Mouse (Mus musculus): ENCODE results near the gene Unc79.

The Unc79 gene

DNA sequence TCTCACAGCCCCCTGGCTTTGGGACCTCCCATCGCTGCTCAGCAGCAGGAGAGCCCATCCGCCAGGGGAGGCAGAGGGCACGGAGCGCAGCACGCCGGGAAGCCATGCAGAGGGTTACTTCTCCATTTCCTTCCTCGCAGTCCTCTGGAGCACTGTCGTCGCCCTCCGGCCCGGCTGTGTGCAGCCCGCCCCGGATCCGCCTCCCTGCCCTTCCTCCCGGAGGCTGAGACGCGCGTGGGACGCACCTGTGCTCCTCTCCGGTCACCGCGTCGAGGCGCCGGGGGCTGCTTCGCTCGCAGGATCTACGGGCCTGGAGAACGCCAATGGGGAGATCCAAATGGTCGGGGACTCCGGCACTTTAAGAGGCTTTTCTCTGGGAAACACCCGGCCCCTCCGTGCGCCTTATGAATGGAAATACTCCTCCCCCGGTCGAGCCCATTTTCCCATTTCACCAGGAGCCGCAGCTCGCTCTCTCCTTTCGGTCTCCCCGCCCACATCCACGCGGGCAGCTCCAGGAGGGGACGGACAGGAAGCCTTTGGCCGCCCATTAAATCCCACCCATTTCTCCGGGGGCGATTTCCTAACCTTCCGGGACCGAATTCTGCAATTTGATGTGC, at the start of gene Unc79:
Unc79 (plus strand) TSS at position 82 of the 617 bp plus-strand sequence.
- DNase-seq (ENCODE audit: low read depth, low spot score) = peak; percentile 88

DNA sequence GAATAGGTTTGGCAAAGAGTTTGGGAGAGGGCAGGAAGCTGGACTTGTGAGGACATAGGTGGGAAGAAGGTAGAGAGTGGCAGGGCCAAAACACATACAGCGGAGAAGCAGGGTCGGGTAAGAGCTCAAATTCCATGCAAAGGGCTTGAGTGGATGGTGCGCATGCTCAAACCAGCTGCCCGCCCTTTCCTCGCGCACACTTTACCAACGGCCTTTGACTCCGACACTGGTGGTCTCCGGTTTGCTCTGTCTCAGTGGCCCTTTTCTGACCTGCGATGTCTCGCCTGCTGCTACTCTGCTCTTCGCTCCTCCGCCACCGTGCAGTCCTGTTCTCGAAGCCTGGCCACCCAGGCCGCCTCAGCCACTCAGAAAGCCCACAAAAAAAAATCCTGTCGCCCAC, 49.6 kb upstream of the Unc79 start, which contains the start of gene Cox8c:
Cox8c (plus strand) TSS at position 226 of the 400 bp plus-strand sequence.
- DNase-seq (ENCODE audit: low read depth, low spot score) = no peak

DNA sequence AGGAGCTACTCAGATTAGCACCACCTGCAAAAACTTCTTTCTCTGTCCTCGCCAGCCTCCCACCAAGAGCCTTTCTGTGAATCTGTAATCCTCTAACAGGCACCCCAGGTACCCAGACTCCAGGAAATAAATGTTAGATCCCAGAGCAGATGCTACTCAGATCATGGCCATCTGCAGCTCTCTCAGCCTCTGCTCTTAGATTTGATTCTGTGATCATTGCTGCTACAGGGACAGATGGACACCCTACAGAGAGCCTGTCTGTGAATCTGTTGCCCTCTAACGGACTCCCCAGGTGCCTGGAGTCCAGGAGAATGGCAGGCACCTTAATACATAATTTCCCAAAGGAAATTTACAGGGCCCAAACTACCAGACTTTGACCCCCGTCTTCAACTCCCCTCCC, 40.5 kb upstream of the Unc79 start:
- no peak for DNase-seq (ENCODE audit: low read depth, low spot score)

DNA sequence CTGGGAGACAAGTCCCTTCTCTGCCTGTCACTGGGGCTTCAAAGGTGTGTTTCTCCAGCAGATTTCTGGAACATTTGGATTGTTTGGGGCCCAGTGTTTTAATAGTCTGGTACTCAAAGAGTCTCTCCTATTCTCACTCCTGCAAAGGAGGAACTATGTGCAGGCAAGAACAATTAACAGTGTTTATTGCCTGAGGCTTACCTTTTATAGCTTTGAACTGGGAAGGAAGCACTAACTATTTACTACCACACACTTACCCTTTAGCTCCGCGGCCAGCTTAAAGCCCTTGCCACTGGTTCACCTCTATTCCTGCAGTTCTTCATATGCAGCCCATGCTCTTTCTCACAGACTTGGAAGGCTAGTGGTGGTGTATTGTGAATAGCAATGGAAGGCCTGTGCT, 32.6 kb upstream of the Unc79 start:
- no peak for DNase-seq (ENCODE audit: low read depth, low spot score)

DNA sequence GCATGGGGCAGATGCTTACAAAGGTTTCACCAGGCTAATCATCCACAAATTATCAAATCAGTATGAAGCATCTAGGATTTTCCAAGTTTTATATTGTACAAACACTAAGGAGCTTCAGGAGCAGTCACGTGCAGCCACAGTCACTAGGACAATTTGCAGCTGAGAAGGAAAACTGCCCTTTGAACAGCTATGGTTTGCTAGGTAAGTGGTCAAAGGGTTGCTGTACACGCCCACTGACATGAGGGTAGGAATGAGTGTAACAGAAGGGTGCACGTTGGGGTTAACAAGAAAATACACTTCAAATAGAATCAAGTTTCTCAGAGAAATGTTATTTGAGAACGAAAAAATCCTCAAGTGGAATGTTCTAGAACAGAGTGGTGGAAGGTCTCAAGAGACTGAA, 18.9 kb upstream of the Unc79 start:
- no peak for DNase-seq (ENCODE audit: low read depth, low spot score)

DNA sequence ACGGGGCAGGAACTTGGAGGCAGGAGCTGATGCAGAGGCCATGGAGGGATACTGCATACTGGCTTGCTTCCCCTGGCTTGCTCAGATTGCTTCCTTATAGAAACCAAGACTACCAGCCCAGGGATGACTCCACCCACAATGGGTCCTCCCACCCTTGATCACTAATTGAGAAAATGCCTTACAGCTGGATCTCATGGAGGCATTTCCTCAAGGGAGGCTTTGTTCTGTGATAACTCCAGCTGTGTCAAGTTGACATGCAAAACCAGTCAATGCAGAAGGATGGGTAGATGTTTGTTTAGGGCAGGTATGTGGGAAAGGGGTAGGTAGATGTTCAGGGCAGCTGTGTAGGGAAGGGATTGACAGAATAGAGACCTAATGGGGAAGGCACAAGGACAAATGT, 18.3 kb upstream of the Unc79 start:
- DNase-seq (ENCODE audit: low read depth, low spot score) = no peak

DNA sequence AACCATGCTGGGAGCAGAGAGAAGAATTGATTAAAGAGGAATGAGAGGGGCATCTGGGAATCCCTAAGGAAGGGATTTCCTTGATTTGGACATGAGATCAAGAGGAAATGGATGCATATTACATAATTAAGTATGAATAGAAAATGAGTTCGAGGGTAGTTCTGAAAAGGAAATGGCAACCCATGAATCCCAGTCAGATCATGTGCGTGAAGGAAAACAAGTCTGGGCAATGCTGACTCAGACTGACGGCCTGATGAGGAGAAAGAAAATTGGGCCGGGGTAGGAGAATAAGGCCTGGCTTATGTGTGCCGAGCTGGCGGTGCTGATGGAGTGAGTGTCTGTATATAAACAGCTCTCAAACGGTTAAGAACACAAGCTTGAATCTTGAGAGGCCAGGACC, 17.9 kb upstream of the Unc79 start:
- no peak for DNase-seq (ENCODE audit: low read depth, low spot score)

DNA sequence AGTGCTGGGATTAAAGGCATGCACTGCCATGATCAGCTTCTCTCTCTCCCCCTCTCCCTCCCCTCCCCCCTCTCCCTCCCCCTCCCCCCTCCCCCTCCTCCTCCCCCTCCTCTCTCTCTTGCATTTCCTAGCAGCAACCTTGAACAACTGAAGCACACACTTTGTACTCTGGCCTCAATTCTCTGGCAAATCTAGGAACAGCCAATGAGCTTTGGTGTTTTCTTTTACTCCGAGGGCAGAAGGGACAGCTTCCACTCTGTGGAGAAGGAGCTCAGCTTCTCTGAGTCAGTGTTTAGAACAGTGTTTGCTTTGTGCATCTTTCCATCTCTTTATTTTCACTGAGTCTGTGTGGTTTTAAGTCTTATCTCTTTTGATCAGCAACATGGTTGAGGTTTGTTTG, 12.8 kb upstream of the Unc79 start:
- no peak for DNase-seq (ENCODE audit: low read depth, low spot score)

DNA sequence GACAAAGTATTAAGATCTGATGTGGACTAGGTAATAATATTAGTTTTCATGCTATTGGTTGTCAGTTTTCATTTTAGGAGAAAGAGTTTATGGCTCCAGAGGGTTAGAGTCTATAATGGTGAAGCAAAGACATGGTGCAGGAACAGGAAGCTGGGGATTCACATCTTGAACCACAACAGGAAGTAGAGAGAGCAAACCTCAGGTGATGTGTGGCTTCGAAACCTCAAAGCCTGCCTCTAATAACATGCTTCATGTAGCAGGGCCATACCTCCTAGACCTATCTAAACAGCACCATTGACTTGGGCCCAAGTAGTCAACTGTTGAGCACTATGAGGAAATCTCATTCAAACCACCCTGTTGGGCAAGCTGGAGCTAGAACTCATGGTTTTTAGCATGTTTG, 3.1 kb upstream of the Unc79 start:
- DNase-seq (ENCODE audit: low read depth, low spot score) = no peak

DNA sequence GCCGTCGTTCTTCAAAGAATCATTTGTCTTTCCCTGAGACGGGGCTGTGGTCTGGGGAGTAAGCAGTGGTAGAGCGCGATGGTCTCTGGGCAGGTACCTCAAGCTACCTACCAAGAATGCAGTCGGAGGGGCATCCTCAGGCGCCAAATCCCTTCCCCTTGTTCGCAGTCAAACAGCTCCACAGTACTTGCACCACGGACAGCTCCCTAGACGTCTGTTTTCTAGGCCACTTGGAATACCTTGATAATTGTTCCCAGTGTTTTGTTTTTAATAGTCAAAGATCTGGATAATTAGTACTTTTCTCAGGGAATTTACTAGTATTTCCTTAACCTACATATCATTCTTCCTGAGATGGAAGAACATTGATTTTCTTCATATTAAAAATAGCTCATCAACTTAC, 833 bp upstream of the Unc79 start:
- no peak for DNase-seq (ENCODE audit: low read depth, low spot score)

DNA sequence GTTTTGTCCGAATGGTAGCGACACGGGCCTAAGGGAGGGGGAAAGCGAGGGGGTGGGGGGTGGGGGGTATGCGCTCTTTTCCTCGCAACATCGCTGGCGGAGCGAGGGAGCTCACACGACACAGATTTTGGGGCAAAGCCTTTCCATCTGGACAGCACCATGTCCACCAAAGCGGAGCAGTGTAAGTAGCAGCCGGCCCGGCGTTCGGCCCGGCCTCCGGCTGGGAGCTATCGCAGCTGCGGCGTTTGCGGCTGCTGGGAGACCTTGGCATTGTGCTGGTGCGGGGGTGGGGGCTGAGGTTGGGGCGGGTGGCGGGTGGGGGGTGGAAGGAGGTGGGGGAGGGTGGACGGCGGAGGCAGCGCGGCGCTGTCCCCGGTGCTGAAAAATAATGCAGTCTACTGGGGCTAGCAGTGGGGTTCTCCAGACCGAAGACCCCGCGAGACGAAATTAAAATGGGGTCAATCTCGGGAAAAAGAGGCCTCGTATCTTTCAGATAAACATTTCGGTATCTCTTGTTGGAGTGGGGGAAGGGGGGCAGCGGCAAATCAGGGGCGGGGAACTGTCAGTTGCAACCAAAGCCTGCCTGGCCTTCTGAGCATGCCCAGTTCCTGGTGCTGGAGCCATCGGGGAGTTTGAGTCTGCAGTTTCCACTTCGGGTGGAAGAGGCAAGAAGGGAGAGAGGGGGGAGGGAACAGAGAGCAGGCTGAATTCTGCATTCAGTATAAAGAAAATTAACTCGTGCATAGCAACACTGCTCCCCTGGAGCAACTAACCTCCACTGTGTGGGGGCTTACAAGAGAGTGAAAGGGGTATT, 943 bp downstream of the Unc79 start:
- peak; percentile 84 for DNase-seq (ENCODE audit: low read depth, low spot score)

DNA sequence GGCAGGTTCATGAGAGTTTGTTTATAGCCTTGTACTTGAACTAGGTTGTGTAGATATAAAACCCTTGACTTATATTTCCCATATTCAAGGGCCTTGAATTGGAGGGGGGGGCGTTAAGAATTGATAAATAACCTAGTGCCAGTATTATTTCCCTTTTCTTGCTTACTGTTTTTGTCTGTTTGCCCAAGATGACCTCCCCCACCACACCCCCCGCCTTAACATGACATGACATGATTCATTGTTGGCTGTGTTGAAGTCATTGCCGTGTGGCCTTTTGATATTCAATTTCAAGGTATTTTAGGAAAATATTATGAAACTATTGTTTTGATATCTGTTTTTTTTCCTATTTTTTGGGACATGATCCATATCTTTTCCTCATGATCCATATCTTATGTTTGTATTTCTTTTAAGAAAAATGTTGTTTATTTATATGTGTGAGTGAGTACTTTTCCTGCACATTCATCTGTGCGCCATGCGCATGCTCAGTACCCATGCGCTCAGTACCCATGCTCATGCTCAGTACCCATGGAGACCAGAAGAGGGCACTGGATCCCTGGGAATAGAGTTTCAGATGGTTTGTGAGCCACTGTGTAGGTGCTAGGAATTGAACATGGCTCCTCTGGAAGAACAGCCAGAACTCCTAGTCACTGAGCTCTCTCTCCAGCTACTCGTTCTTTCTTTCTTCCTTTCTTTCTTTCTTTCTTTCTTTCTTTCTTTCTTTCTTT, 11.6 kb downstream of the Unc79 start:
- DNase-seq (ENCODE audit: low read depth, low spot score) = no peak

DNA sequence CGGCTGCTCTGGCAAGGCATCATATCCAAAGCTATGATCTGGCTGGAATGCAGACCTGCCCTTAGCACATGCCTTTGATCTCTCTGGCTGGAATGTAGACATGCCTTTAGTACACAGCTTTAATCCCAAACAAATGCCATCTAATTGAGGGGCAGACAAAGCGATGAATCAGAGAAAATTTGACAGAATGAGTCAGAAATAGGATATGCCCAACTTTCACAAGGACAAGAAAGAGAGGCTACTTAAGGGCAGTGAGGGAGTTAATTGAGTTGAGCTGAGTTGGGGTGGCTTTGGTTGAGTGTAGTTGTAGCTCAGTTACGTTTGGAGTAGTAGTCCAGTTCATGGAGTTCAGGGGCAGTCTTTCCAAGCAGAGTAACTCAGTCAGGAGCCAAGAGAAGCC, 12.4 kb downstream of the Unc79 start:
- no peak for DNase-seq (ENCODE audit: low read depth, low spot score)

DNA sequence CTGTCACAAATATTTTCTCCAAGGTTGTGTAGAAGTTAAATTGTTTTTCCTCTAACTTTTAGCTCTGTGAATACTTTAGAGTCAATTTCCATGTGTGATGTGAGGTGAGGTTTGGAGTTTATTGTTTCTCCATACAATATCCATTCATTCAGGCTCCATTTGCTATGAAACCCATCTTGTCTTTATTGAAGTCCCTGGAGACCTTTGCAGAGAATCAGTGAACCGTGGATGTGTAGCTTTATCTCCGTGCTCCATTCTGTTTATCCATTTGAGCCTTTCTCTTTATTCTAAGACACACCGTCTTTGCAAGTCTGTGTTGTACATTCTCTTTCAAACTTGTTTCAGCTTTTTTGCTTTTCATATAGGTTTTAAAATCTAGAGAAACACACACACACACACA, 15.8 kb downstream of the Unc79 start:
- no peak for DNase-seq (ENCODE audit: low read depth, low spot score)

DNA sequence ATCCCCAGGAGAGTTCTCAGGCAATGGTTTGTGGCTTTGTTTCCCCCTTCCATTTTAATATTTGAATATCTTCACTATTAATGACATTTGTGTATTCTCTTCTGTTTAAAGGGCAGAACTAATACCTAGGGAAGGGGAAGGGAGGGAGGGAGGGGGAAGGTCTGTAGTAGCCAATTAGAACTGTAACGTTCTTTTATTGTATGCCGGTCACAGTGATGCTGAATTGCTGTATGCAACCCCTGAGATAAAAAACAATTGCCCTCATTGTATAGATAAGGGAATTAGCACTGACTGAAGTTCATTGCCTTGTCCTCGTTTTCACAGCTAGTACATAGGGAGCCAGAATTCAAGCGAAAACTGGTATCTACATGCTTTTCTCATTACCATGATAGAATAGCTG, 31.9 kb downstream of the Unc79 start:
- DNase-seq (ENCODE audit: low read depth, low spot score) = no peak

DNA sequence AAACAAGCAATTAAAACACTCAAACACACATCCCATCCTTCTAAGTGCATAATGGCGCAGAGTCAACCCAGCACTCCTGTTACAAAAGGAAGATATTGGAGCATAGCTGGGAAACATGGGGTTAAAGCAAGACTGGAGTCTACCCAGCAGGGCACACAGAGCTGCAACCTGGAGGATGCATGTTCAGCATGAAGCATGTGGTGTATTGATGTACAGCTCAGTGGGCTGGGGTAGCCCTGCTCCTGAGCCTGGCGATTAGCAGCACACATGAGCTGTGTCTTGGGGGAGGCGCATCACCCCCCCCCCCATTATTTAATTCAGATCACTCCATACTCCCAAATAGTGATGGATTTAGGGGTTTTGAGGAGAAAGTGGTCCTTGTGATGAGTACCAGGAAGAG, 32.9 kb downstream of the Unc79 start:
- DNase-seq (ENCODE audit: low read depth, low spot score) = no peak

DNA sequence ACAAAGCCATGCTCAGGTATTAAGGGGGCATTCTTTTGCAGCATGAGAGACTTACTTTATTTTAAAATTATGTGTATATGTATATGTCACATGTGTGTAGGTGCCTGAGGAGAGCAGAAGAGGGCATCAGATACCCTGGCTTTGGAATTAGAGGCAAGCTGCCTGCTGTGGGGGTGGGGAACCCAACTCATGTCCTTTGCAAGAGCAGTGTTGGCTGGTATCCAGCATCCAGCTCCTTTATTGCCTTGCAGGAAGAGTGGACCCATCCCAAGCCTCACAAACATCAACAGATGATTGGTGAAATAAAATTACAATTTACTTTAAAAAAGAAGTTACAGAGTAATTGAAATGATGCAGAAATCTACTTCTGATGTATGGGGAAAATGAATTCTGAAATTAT, 36.7 kb downstream of the Unc79 start:
- DNase-seq (ENCODE audit: low read depth, low spot score) = no peak

DNA sequence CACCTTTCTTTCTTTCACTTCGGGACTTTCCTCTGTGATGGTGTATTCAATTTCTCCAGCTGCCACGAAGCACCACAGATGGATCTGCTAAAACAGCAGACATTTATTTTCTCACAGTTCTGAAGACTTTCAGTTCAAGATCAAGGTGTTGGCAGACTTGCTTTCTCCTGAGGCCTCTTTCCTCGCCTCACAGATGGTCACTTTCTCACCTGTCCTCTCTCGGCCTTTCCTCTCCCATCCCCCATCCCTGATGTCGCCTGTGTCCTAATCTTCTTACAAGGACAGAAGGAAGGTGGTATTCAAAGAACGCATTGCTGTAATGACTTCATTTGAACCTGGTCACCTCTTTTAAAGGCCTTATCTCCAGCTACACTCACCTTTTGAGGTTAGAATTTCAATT, 39.1 kb downstream of the Unc79 start:
- no peak for DNase-seq (ENCODE audit: low read depth, low spot score)

DNA sequence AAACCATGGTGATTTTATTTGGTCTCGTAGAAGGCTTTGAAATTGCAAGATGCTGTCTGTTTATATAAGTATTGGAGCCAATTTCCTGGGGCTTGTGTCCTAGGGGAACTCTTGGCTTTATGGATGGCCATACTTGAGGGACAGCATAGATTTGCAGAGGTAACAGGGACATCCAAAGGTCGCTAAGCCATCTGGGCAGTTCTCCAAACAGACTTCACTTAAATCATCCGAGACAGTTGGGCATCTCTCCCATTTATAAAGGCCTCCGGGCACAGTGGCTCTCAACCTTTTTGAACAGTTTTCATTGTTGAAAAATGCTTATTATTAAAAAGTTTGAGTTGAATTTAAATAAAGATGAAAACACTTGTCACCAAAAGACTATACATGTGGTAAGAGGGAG, 59.8 kb downstream of the Unc79 start:
- no peak for DNase-seq (ENCODE audit: low read depth, low spot score)

DNA sequence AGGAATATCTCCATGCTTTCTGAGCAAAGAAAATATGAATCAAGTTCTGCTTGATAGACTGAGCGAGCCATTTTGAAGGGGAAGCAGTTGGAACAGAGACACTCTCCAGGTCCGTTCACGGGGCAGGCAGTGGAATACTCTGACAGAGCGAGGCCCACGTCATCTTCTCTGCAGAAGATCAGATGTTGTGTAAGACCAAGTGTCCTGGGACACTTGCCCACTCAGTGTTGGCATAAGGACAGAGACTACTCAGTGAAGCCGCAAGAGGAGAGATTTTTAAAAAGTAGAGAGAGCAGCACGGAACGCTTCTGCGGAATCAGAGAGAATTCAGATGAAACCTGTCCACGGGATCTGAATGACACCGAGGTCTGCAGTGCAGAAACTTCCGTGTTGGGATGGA, 69.5 kb downstream of the Unc79 start:
- no peak for DNase-seq (ENCODE audit: low read depth, low spot score)

DNA sequence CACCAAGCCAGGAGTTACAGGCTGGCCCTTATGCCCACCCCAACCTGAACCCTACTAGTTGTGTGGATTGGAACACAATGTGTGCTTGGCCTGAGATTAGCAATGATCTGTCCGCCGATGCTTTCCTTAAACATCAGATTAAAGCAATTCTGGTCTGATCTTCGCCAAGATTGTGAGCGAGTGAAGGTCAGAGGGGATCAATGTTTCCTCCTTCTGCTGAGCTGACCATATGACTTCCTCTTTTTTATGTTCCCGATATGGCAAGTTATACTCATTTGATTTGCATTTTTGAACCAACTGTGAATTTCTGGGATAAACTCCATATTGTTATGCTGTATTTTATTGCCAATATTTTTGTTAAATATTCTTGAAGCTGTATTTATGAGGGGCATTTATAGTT, 88.0 kb downstream of the Unc79 start:
- DNase-seq (ENCODE audit: low read depth, low spot score) = no peak

DNA sequence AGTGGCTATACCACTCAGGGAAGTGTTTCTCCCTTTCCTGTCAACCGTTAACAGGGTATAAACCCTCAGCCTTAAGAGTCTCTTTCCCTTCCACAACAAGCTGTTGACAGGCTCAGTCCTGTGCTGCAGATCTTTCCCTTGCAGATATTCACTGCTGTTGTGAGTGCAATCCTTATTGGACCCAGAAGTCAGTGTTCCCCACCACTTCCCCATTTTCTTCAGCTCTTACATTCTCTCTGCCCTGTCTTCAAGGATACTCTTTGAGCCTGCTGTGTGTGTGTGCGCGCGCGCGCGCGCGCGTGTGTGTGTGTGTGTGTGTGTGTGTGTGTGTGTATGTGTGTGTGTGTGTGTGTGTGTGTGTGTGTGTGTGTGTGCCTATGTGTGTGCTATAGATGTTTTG, 90.7 kb downstream of the Unc79 start:
- no peak for DNase-seq (ENCODE audit: low read depth, low spot score)

DNA sequence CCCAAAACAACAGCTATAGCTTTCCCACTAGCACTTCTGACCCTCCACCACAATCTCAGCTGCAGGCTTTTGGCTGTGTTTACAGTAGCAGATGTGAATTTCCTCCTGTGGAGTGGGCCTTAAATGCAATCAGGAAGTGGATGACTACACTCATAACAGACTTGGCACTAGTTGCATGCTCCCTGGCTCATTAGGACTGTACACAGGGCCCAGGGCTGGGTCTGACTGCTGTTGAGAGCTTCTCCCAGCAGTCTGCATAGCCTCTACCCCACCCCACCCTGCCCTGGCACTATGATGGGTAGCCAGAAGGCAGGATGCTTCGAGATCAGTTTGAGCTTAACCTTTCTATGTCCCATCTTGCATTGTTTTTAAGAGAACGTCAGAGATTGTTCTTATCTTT, 91.5 kb downstream of the Unc79 start:
- no peak for DNase-seq (ENCODE audit: low read depth, low spot score)

Data from telencephalon, adult 2 months (tissue).